Mouse (Mus musculus) stomach, embryonic 15.5 days (tissue): ENCODE measurements around the gene Zfp953. TPM values are rescaled to one million over a fixed set of nuclear protein-coding genes. Genes with fewer than 3 reads are reported as not detected.
"Not testable (repeated sequence)": the region's sequence is repeated elsewhere in the genome, so short reads cannot be mapped to it uniquely, and the experiment has no call there.

Experiments used
- ATAC-seq: fragments of 200-750 bp; cut with Nextera tagmentation; 2 replicates; pipeline ENCODE4 v1.8.0; 2017; ENCODE audit warnings: low read depth, moderate number of reproducible peaks, moderate TSS enrichment; ENCODE audit not compliant: insufficient read depth, low FRiP score
- H3K27ac ChIP-seq: fragments of 300-500 bp; sonication (generic); 2 replicates; pipeline ENCODE4 v1.5.1; 2015; ENCODE audit warnings: mild to moderate bottlenecking, inconsistent platforms
- H3K27me3 ChIP-seq: fragments of 300-500 bp; sonication (generic); replicated peaks from 2 replicates; pipeline ENCODE4 v1.6.1; 2015; ENCODE audit warnings: inconsistent platforms
- H3K36me3 ChIP-seq: fragments of 300-500 bp; sonication (generic); 2 replicates; pipeline ENCODE4 v1.6.1; 2015; ENCODE audit warnings: inconsistent platforms
- H3K4me1 ChIP-seq: fragments of 300-500 bp; sonication (generic); 2 replicates; pipeline ENCODE4 v1.6.1; 2015; ENCODE audit warnings: inconsistent platforms
- H3K4me2 ChIP-seq: fragments of 300-500 bp; sonication (generic); 2 replicates; pipeline ENCODE4 v1.6.1; 2015; ENCODE audit warnings: mild to moderate bottlenecking, inconsistent platforms
- H3K4me3 ChIP-seq: fragments of 300-500 bp; sonication (generic); replicated peaks from 2 replicates; pipeline ENCODE4 v1.5.1; 2015; ENCODE audit warnings: inconsistent platforms
- H3K9ac ChIP-seq: fragments of 300-500 bp; sonication (generic); 2 replicates; pipeline ENCODE4 v1.6.1; 2015; ENCODE audit warnings: inconsistent platforms
- H3K9me3 ChIP-seq: fragments of 300-500 bp; sonication (generic); 2 replicates; pipeline ENCODE4 v1.6.1; 2016; ENCODE audit warnings: inconsistent platforms
- WGBS: fragments of 180-500 bp; shearing (Covaris S2); methylation state at CpG from one replicate; pipeline ENCODE4 v1.1.7; 2015; 5-methylcytosine and 5-hydroxymethylcytosine counted together
- polyA plus RNA-seq: library from polyadenylated mRNA; unstranded; fragments of >200 nt; fragmentation: Nextera tagmentation; extraction: Ambion mirVana; gene quantifications from 2 replicates; pipeline ENCODE4 v1.2.1, GENCODE M21; 2015

Gene Zfp953
- 1.0 and 1.1 TPM in 2 replicates for polyA plus RNA-seq

- WGBS, result under 1% methylated on average over 15 of the region's 15 CpGs
- Histone ChIP-seq H3K27me3 (no peaks in the 10 kb centered on the region), H3K4me2 (peak within 1 kb of the TSS; percentile 60), H3K4me1 (no peaks in the 10 kb centered on the region), H3K9ac (peak within 1 kb of the TSS; percentile 73), H3K4me3 (peak within 1 kb of the TSS; percentile 79), H3K36me3 (no peaks in the 10 kb centered on the region), H3K9me3 (no peaks in the 10 kb centered on the region), H3K27ac (peak within 1 kb of the TSS; percentile 71)
- ATAC-seq, result peak; percentile 87
Measured at GRCm38 (mm10) chr13:67360131-67360744, at the start of gene Zfp953, which contains the start of gene Gm28044. TSS of gene Zfp953 (minus strand) at chr13:67360605. TSS of gene Gm28044 (minus strand) at chr13:67360536.

GRCm38 (mm10) chr13:67399183-67399903 is 38.9 kb upstream of the Zfp953 start, which contains the start of gene Zfp429:
TSS of gene Zfp429 (minus strand) at chr13:67399819.
- H3K9me3 ChIP-seq, H3K4me1 ChIP-seq, H3K36me3 ChIP-seq, H3K27me3 ChIP-seq: not testable (repeated sequence)
- Histone ChIP-seq H3K4me2 (peak within 1 kb of the TSS; percentile 53), H3K9ac (0 out of 2 replicates have a peak within 1 kb of the TSS, but pooled peaks have one; percentile 9), H3K27ac (peak within 1 kb of the TSS; percentile 48; the same call in 1 of the 2 replicates), H3K4me3 (peak within 1 kb of the TSS; percentile 65)
- ATAC-seq, result peak; percentile 92
- 3% methylated on average over 16 of the region's 16 CpGs for WGBS

GRCm38 (mm10) chr13:67376255-67376654 is 15.8 kb upstream of the Zfp953 start:
- ATAC-seq, result not testable (repeated sequence)
- WGBS, result 78% methylated on average over 3 of the region's 3 CpGs

GRCm38 (mm10) chr13:67375050-67375911 is 14.9 kb upstream of the Zfp953 start, which contains the start of the genes Gm28041 and Zfp456:
TSS of gene Gm28041 (minus strand) at chr13:67375733.
TSS of gene Zfp456 (minus strand) at chr13:67375810.
- ATAC-seq, result peak; percentile 92
- H3K9me3 ChIP-seq, H3K9ac ChIP-seq, H3K4me1 ChIP-seq, H3K36me3 ChIP-seq, H3K27me3 ChIP-seq, H3K27ac ChIP-seq: not testable (repeated sequence)
- peak within 1 kb of the TSS; percentile 54 for H3K4me3 ChIP-seq
- 12% methylated on average over 13 of the region's 15 CpGs for WGBS
- H3K4me2 ChIP-seq, result peak within 1 kb of the TSS; percentile 58

More at GRCm38 (mm10) chr13:67376255-67376654, 15.8 kb upstream of the Zfp953 start:
- H3K36me3 ChIP-seq, H3K27me3 ChIP-seq, H3K9ac ChIP-seq, H3K9me3 ChIP-seq, H3K27ac ChIP-seq, H3K4me1 ChIP-seq, H3K4me2 ChIP-seq, H3K4me3 ChIP-seq: not testable (repeated sequence)

- H3K36me3 ChIP-seq, result no peaks in the 10 kb centered on the region
- H3K4me2 ChIP-seq, result no peak overlapping the region
- no peaks in the 10 kb centered on the region for H3K27me3 ChIP-seq
- H3K9me3 ChIP-seq, result no peaks in the 10 kb centered on the region
- H3K4me1 ChIP-seq, result no peaks in the 10 kb centered on the region
- no peak overlapping the region for H3K9ac ChIP-seq
- H3K4me3 ChIP-seq, result no peak overlapping the region
- H3K27ac ChIP-seq, result no peak overlapping the region
- ATAC-seq, result no peak
Measured at GRCm38 (mm10) chr13:67351854-67352253, 8.6 kb downstream of the Zfp953 start.

- no peak overlapping the region for H3K9ac ChIP-seq
- H3K4me3 ChIP-seq, result no peak overlapping the region
- H3K4me2 ChIP-seq, result no peak overlapping the region
- H3K9me3 ChIP-seq, result no peaks in the 10 kb centered on the region
- no peaks in the 10 kb centered on the region for H3K36me3 ChIP-seq
- H3K27ac ChIP-seq, result no peak overlapping the region
- no peaks in the 10 kb centered on the region for H3K27me3 ChIP-seq
- no peaks in the 10 kb centered on the region for H3K4me1 ChIP-seq
- WGBS, result 90% methylated on average over 2 of the region's 2 CpGs
- no peak for ATAC-seq
Measured at GRCm38 (mm10) chr13:67343422-67343821, 17.0 kb downstream of the Zfp953 start.

- Histone ChIP-seq H3K27me3 (no peaks in the 10 kb centered on the region), H3K27ac (peak overlapping the region; percentile 51; the same call in 1 of the 2 replicates), H3K36me3 (no peaks in the 10 kb centered on the region), H3K9me3 (no peaks in the 10 kb centered on the region), H3K4me1 (0 out of 2 replicates have a peak, but pooled peaks cover 4% of the 10 kb centered on the region), H3K4me2 (peak overlapping the region; percentile 83), H3K9ac (peak overlapping the region; percentile 12; the same call in 1 of the 2 replicates), H3K4me3 (peak overlapping the region; percentile 61)
- ATAC-seq, result no peak
- WGBS, result 81% methylated on average over 1 of the region's 1 CpGs
Measured at GRCm38 (mm10) chr13:67332877-67333276, 27.5 kb downstream of the Zfp953 start.

GRCm38 (mm10) chr13:67332019-67332724 is 28.2 kb downstream of the Zfp953 start, which contains the start of gene Zfp595:
TSS of gene Zfp595 (minus strand) at chr13:67332570.
- H3K4me1 ChIP-seq, result 0 out of 2 replicates have a peak, but pooled peaks cover 4% of the 10 kb centered on the region
- no peaks in the 10 kb centered on the region for H3K36me3 ChIP-seq
- 10% methylated on average over 17 of the region's 17 CpGs for WGBS
- H3K27me3 ChIP-seq, result no peaks in the 10 kb centered on the region
- H3K9me3 ChIP-seq, result no peaks in the 10 kb centered on the region
- H3K9ac ChIP-seq, result peak within 1 kb of the TSS; percentile 52
- peak within 1 kb of the TSS; percentile 61 for H3K4me3 ChIP-seq
- peak within 1 kb of the TSS; percentile 78 for H3K27ac ChIP-seq
- peak within 1 kb of the TSS; percentile 83 for H3K4me2 ChIP-seq
- ATAC-seq, result peak; percentile 92

- 23% methylated on average over 5 of the region's 5 CpGs for WGBS
- H3K27me3 ChIP-seq, result no peaks in the 10 kb centered on the region
- 0 out of 2 replicates have a peak overlapping the region, but pooled peaks have one; percentile 44 for H3K27ac ChIP-seq
- no peaks in the 10 kb centered on the region for H3K4me1 ChIP-seq
- peak; percentile 48; the same call in 1 of the 2 replicates for ATAC-seq
- no peak overlapping the region; the same call in 1 of the 2 replicates for H3K9ac ChIP-seq
- H3K36me3 ChIP-seq, result no peaks in the 10 kb centered on the region
- peak overlapping the region; percentile 72 for H3K4me3 ChIP-seq
- no peaks in the 10 kb centered on the region for H3K9me3 ChIP-seq
- peak overlapping the region; percentile 94 for H3K4me2 ChIP-seq
Measured at GRCm38 (mm10) chr13:67306718-67307117, 53.7 kb downstream of the Zfp953 start.

GRCm38 (mm10) chr13:67305822-67306672 is 54.4 kb downstream of the Zfp953 start, which contains the start of gene Zfp457:
TSS of gene Zfp457 (minus strand) at chr13:67306485.
- peak; percentile 96 for ATAC-seq
- Histone ChIP-seq H3K36me3 (no peaks in the 10 kb centered on the region), H3K27ac (0 out of 2 replicates have a peak within 1 kb of the TSS, but pooled peaks have one; percentile 44), H3K9ac (peak within 1 kb of the TSS; percentile 82), H3K4me2 (peak within 1 kb of the TSS; percentile 94), H3K27me3 (no peaks in the 10 kb centered on the region), H3K9me3 (no peaks in the 10 kb centered on the region), H3K4me3 (peak within 1 kb of the TSS; percentile 72), H3K4me1 (no peaks in the 10 kb centered on the region)
- 8% methylated on average over 16 of the region's 16 CpGs for WGBS
